Mouse (Mus musculus) MN1 (cell line): ENCODE measurements around the gene Fgfr2.
A peak's percentile ranks its signal among the peaks of the same experiment; 100 is the strongest.

Source experiments
- DNase-seq: peaks from one replicate; pipeline ENCODE4 v3.0.0-alpha.2; 2016; ENCODE audit warnings: low spot score

Gene Fgfr2

DNA sequence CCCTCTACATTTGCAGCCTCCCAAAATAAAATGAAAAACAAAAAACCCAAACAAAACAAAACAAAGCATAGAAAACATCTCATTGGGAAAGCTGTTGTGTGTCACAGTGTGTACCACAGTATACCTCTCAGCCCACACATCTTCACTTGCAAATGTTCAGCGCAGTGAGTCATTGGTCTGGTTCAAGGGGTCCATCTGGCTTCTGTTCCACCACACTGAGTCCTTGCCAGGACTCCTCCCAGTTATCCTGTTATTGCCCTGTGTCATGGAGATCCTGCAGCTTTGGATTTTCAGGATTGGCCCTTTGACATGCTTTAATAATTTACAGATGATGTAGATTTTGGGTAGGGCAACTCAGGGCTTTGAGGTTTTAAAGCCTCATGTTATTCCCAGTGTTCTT, 1435.8 kb downstream of the Fgfr2 start:
- no peak for DNase-seq

DNA sequence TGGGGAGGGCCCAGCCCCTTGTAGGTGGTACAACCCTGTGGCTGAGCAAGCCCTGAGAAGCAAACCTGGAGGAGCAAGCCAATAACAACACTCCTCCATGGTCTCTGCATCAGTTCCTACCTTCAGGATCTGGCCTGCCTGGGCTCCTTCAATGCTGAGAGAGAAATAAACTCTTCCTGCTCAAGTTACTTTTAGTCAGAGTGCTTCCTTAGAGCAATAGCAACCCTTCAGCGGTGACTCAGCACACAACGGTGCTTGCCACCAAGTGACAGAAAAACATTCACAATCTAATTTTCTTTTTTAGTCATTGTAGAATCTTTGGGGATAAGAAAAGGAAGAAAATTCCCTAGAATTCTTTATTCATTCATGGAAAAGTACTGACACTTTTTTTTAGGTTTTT, 1446.0 kb downstream of the Fgfr2 start:
- DNase-seq = no peak

GRCm38 (mm10) chr7:131670586-131670985, 1452.6 kb downstream of the Fgfr2 start:
- no peak for DNase-seq

DNA sequence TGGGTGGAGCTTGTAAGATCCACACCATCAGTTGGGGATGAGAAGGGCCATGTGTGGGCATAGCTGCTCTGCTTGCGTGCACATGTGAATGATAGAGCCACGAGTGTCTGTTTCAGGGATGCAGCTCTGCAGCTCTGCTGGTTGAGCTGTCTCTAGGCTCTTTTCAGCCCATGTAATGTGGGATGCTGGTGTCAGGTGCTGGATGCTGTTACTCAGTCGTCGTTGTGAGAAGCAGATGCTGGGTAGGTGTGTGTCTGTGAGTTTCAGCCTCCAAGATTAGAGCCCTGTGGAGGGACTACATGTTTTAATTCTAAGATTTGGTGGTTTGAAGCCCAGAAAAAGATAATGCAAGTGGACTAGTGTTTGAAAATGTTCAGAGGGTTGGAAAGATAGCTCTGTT, 1453.8 kb downstream of the Fgfr2 start:
- DNase-seq = no peak

DNA sequence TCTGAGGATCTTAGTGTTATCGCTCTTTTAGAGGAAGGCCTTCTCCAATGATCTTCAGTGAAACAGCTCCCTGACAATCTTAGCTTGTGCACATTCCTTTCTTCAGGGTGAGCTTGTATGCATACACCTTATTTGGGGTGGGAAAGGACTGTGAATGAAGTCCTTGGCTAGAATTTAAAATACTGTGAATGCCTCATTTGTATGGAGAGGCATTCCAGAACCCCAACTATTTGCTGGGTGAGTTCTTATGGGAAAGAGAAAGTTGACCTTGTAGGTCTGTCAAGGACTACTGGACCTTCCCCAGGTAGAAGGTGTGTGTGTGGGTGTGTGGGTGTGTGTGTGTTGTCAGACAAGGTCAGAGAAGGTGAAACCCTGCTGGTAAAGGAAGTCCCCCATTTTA, 1462.4 kb downstream of the Fgfr2 start:
- no peak for DNase-seq

DNA sequence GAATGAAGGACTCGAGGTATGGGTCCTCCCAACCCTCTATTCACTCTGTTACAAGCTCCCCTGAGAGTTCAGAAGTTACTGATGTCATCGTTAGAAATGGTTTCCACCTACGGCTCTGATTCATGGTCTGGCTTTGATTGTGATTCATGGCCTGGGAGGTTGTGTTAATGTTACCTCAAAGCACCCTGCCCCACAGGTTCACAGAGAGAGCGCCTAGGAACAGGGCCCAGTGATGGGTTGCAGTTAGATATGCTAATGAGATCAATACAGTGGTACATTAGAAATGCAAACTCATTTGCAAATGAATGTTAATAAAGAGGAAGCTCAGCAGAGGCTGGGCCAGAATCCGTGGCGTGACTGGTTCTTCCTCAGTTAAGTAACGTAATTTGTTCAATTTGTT, 1467.1 kb downstream of the Fgfr2 start:
- DNase-seq = peak; percentile 39

DNA sequence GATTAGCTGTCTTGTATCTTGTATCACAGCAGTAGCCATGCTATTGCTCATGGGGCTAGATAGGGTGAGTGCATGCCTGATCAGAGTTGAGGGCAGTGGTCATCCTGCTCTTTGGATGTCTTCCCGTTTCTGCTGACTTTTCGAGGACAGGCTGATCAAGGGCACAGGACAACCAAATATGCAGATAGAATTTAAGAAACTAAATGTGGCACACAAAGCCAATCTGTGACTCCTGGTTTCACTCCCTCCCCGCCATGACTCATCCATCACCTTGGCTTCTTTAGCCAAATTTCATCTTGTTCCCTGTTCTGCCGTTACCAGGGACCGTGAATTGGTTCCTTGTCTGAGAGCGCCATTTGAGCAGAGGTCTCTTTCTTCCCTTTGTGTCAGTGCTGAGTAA, 1469.7 kb downstream of the Fgfr2 start:
- DNase-seq = no peak

DNA sequence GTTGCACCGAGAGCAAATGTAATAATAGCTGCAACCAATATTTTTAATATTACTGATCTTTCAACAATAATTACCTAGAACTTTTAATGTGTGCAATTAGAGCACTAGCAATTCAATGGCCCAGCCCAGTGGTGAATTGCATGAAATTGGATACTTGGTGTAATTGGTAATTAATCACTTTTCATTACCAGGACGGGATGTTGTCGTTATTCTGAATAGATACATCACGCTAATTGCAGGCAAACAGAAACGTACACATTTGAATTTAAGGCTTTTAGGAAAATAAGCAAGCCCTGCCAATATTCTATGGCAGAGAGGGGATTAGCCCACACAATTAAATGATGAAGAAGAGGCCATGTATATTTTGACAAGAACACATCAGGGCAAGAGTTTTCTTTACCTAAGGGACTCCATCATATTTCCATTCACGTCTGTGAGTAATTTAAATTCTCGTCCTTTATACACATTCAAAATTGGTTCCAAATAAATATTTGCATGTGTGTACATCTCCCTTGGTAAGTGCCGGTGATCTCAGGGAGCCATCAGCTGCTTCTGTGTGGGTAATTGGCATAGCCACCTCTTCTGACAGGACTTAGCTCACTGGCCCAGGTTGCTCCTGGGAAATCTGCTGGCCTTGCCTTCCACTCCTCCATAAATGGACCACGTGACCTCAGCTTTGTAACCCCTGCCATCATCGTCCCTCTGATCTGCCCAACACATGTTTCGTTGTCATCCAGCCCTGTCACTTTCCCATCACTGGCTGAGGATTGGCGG, 1471.0 kb downstream of the Fgfr2 start:
- no peak for DNase-seq

GRCm38 (mm10) chr7:131650277-131650676, 1472.9 kb downstream of the Fgfr2 start:
- DNase-seq = no peak

DNA sequence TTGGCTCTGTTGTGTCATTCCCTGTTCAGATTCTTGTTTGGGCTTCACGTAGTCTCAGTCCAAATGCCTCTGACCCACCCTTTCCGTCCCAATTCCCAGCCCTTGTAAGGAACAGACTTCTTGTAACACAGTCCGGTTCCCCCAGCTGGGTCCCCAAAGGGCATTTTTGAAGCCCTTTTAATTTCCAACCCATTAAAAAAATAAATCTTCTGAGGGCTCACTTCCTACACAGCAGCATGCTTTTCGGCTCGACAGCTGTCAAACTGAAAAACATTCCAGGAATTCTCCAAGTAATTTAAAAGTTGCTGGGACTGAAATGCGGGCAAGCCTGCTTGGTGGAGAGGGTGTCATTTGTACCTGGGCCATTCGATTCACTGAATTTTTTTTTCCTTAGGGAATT, 1474.9 kb downstream of the Fgfr2 start:
- no peak for DNase-seq

- no peak for DNase-seq
Observed at GRCm38 (mm10) chr7:131647583-131647982, 1475.6 kb downstream of the Fgfr2 start.

GRCm38 (mm10) chr7:131644586-131644985, 1478.6 kb downstream of the Fgfr2 start:
- no peak for DNase-seq

GRCm38 (mm10) chr7:131644051-131644450, 1479.1 kb downstream of the Fgfr2 start:
- no peak for DNase-seq

- no peak for DNase-seq
Observed at GRCm38 (mm10) chr7:131643341-131643840, 1479.8 kb downstream of the Fgfr2 start.

GRCm38 (mm10) chr7:131629562-131629961, 1493.6 kb downstream of the Fgfr2 start:
- no peak for DNase-seq

DNA sequence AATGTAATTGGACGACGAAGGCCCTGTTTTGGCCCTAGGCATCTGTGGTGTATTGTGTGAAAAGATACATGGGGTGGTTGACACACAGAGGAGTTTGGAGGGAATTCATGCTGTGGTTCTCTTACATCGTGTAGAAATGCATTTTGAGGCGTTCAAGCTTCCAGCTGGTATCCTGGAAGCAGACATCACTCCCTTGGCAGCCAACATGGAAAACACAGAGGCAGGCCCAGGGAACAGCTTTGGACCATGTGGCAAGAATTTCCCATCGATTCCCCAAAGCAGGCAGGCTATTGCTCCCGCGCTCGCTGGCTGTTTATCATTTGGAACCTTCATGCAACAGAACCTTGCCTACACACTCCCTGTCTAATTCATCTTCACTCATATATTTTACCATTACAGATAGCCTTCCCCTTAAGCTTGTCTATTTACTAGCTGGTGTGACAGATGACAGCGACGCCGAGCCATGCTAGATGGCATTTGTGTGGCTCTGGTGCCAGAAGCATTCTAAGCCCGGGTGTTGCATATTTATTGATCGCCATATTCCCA, 1494.2 kb downstream of the Fgfr2 start:
- DNase-seq = no peak

DNA sequence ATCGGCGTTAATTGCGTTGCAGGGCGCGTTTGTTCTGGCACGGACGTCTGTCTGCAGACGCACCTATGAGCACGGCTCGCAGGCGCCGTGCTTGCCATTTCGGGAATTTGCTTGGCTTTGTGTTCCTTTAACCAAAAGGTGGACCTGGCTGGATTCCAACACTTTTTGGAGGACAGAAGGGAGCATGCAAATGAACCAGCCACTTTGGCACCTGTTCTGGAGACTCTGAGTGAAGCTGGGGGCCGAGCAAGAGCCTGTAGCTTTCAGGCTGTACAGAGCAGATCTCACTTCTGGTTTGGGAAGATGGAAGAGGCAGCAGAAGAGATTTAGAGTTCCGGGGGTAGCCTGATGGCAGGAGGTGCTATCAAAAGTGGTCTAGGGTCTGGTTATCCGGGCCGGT, 1494.8 kb downstream of the Fgfr2 start:
- no peak for DNase-seq

GRCm38 (mm10) chr7:131609677-131610076, 1513.5 kb downstream of the Fgfr2 start:
- DNase-seq = no peak

DNA sequence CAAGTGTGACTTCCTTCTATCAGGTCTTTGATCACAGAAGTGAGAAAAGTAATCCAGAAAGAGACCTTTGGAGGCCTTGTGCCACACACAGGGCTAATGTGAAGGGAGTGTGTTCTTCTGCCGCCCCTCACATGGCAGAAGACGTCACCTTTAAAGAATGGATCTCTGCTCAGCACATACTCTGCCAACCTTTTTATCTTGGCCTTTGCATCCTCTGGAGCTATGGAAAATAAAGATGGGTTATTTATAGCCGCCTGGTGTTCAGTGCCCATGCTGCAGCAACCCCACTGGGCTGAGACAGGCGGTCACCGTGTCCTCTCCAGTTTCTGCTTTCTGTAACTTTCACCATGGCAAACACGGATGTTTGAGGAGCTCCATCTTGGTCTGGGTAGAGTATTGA, 1515.1 kb downstream of the Fgfr2 start:
- DNase-seq = no peak

DNA sequence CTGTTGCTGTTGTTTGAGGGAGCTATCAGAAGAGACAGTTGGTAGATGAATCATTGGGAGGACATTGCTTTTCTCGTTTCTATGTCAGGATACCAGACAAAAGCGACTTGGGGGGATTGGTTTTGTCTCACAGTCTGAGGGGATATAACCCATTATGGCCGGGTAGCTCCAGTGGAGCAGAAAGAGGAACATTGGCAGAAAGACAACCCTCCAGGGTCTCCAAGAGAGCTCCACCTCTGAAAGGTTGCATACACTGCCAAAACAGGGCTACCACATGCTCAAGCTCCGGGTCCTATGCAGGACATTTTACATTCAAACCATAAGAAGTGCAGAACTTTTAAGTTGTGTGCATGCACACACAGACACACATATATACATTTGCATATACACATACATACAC, 1517.7 kb downstream of the Fgfr2 start:
- no peak for DNase-seq

- DNase-seq = no peak
Observed at GRCm38 (mm10) chr7:131604946-131605345, 1518.2 kb downstream of the Fgfr2 start.

DNA sequence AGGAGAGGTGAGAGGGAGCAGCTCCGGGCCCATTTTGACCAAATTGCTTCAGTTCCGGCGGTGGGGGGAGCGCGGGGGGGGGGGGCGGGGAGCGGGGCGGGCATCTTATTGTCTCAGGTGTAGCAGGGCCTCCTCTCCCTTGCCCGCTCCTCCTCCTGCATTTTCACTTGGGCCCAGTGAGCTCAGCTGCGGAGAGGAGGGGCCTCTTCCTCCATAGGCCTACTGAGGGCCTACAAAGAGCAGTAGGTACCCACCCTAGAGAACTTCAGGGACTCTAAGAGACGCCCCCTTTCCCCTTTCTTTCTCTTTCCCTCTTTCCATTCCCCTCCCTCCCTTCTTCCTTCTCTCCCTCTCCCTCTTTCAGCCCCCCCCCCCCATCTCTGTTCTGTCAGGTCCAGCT, 1520.0 kb downstream of the Fgfr2 start:
- peak; percentile 16 for DNase-seq

GRCm38 (mm10) chr7:131602106-131602505, 1521.0 kb downstream of the Fgfr2 start:
- no peak for DNase-seq

GRCm38 (mm10) chr7:131598483-131598824, 1524.7 kb downstream of the Fgfr2 start:
- peak; percentile 53 for DNase-seq
